In genomic region chr1:153635056-153635455, GRCm38 (mm10) we compare ENCODE assay signal across 13 mouse cellular contexts. TPM values are rescaled to one million over a fixed set of nuclear protein-coding genes. Genes with fewer than 3 reads are reported as not detected.
DNase-seq lines count a peak whose midpoint lies in the region; ATAC-seq lines count a peak whose summit lies in the region.
"Had no signal": no experiment of that assay in that cellular context is flagged by ENCODE, and none has a peak within 500 bp of the region (broad histone marks: within the 10 kb centered on the region; RNA-seq: fewer than 3 reads in every experiment).

No protein-coding gene starts in this region.

- 79% methylated on average over 5 of the region's 5 CpGs for WGBS in forebrain, embryonic 13.5 days
- WGBS in forebrain, embryonic 10.5 days, result 86% methylated on average over 5 of the region's 5 CpGs

- no peaks in the 10 kb centered on the region for H3K9me3 ChIP-seq in forebrain, embryonic 13.5 days (replicated peaks)
- H3K9me3 ChIP-seq in forebrain, embryonic 10.5 days, result no peaks in the 10 kb centered on the region
- H3K9me3 ChIP-seq: embryonic facial prominence, embryonic 12.5 days had no signal

- H3K4me2 ChIP-seq in forebrain, embryonic 13.5 days, result no peak overlapping the region
- H3K4me2 ChIP-seq: embryonic facial prominence, embryonic 12.5 days; limb, embryonic 12.5 days had no signal

- H3K9ac ChIP-seq in forebrain, embryonic 13.5 days, result no peak overlapping the region
- H3K9ac ChIP-seq: embryonic facial prominence, embryonic 12.5 days; limb, embryonic 12.5 days had no signal

- no peaks in the 10 kb centered on the region for H3K4me1 ChIP-seq in forebrain, embryonic 13.5 days
- no peaks in the 10 kb centered on the region for H3K4me1 ChIP-seq in forebrain, embryonic 10.5 days
- H3K4me1 ChIP-seq: embryonic facial prominence, embryonic 12.5 days; limb, embryonic 12.5 days had no signal

- no peak overlapping the region for H3K4me3 ChIP-seq in forebrain, embryonic 13.5 days
- no peak overlapping the region for H3K4me3 ChIP-seq in forebrain, embryonic 10.5 days
- H3K4me3 ChIP-seq: embryonic facial prominence, embryonic 12.5 days; limb, embryonic 12.5 days had no signal

- no peaks in the 10 kb centered on the region for H3K36me3 ChIP-seq in forebrain, embryonic 13.5 days (ENCODE audit: poor library complexity, severe bottlenecking)
- H3K36me3 ChIP-seq in forebrain, embryonic 10.5 days (replicated peaks), result no peaks in the 10 kb centered on the region
- H3K36me3 ChIP-seq: embryonic facial prominence, embryonic 12.5 days; limb, embryonic 12.5 days had no signal

- H3K27ac ChIP-seq in forebrain, embryonic 13.5 days, result no peak overlapping the region
- H3K27ac ChIP-seq in forebrain, embryonic 10.5 days, result no peak overlapping the region
- H3K27ac ChIP-seq: embryonic facial prominence, embryonic 12.5 days; limb, embryonic 12.5 days had no signal

- intact Hi-C loops in heart, postnatal 10 days (cut with DNase I), result loop anchor here (5.0 kb wide), 1 partner anchor 73 kb away; no protein-coding TSS in a partner anchor

- DNase-seq in forebrain, embryonic 10.5 days (ENCODE audit: extremely low spot score, low spot score), result no peak
- peak; percentile 5 for DNase-seq in kidney, adult 9 months
- no peak for DNase-seq in kidney, adult 8-10 months
- DNase-seq in heart, postnatal 10 days, result peak; percentile 35 to 38
- no peak for DNase-seq in frontal cortex, postnatal 10 days (ENCODE audit: low spot score in 2 of 2)
- no peak for DNase-seq in testis, postnatal 14 days (ENCODE audit: low spot score)
- DNase-seq: cerebellum, adult 8-10 months; layer of hippocampus, adult 9-11 months; thymus, postnatal 36 days had no signal

- ATAC-seq in forebrain, embryonic 13.5 days, result 0 out of 2 replicates have a peak, but pooled peaks have one; percentile 12
- peak; percentile 75 for ATAC-seq in megakaryocyte progenitor cell, adult 5-6 weeks (replicated peaks; ENCODE audit: poor library complexity)

- H3K27me3 ChIP-seq in forebrain, embryonic 13.5 days, result no peaks in the 10 kb centered on the region
- no peaks in the 10 kb centered on the region for H3K27me3 ChIP-seq in forebrain, embryonic 10.5 days (ENCODE audit: poor library complexity, severe bottlenecking)
- H3K27me3 ChIP-seq: embryonic facial prominence, embryonic 12.5 days; limb, embryonic 12.5 days had no signal

RNA-seq across cellular contexts. Expression of gene Rgs8, which starts 17.8 kb away (rescaled TPM):
- 14.6 and 17.7 TPM in 2 replicates for polyA plus RNA-seq in forebrain, embryonic 13.5 days (2015; fragmentation: Nextera tagmentation; extraction: Ambion mirVana)
- 9.1 and 9.6 TPM in 2 replicates for polyA plus RNA-seq in forebrain, embryonic 10.5 days (2016; fragmentation: Nextera tagmentation; extraction: Ambion mirVana)
- not detected for total RNA-seq in heart, postnatal 10 days (2021)
- total RNA-seq in megakaryocyte progenitor cell, adult 5-6 weeks (2015), result 0.17 and 1.1 TPM in 2 replicates
- total RNA-seq in megakaryocyte progenitor cell, adult 5-6 weeks (2017), result 0.25 and 0.37 TPM in 2 replicates

Comparison
In these comparisons a context has a peak if more than half of its experiments do, and no peak if none do; other contexts are left out.
1. DNase-seq: peak in kidney, adult 9 months (single experiment) and heart, postnatal 10 days (2 of 2); none in forebrain, embryonic 10.5 days (single experiment), kidney, adult 8-10 months (0 of 2), frontal cortex, postnatal 10 days (0 of 2) and testis, postnatal 14 days (single experiment).